Mouse (Mus musculus) heart, adult 2 months (tissue): Measurements from ENCODE around the gene Epn3.

Experiments used
- CTCF ChIP-seq: fragments of 200-600 bp; IDR thresholded peaks from 2 replicates; pipeline ENCODE4 v1.8.1; 2022; ENCODE audit warnings: antibody characterized with exemption, mild to moderate bottlenecking, moderate library complexity
- POLR2A ChIP-seq: fragments of 200-500 bp; IDR thresholded peaks from 2 replicates; pipeline ENCODE4 v1.6.1; 2011; ENCODE audit warnings: mild to moderate bottlenecking, low read depth, low read length, control low read depth; ENCODE audit not compliant: insufficient read depth

DNA sequence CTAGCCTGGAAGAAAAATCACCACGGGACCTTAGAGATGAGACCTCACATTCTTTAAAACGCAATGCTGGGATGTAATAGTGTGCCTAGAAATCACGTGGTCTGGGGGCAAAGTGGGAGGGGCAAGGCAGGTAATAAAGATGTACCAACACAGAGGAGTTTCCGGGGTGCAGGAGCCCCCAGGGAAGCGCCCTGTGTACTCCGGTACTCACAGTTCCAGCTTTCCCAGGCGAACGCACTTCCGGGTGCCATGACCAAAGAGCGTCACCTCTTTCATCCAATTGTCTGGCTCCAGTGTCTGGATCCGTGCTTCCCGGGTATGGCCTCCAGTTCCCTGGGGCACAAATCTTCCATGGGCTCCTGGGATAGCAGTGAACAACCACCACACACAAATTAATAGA, 43.6 kb upstream of the Epn3 start:
- no peak for TF ChIP-seq POLR2A
- no peak for TF ChIP-seq CTCF
